Mouse (Mus musculus): ENCODE measurements around the gene E2f2.

GRCm38 (mm10) chr4:136176022-136176552, 3.9 kb downstream of the E2f2 start:
- TF ChIP-seq POLR2A (IDR thresholded peaks at IDR 0.05; ENCODE audit: insufficient read depth, low read depth, low read length) (no peak), CTCF (IDR thresholded peaks at IDR 0.05) (no peak)
